Mouse (Mus musculus) limb, embryonic 14.5 days (tissue): ENCODE measurements at regions not wholly inside any gene's neighbourhood (a gene's known extent, or its start where the extent isn't known, plus 50 kb on each side); places are given as distances from the start of the nearest gene placed in this dataset.

Experiments
- ATAC-seq: fragments of 200-750 bp; cut with Nextera tagmentation; 2 replicates; pipeline ENCODE4 v1.8.0; 2017; ENCODE audit warnings: low read depth, moderate number of reproducible peaks, moderate TSS enrichment; ENCODE audit not compliant: low FRiP score
- DNase-seq: peaks from one replicate; pipeline ENCODE4 v3.0.0-alpha.2; 2015; ENCODE audit warnings: low spot score
- H3K27ac ChIP-seq: fragments of 300-500 bp; sonication (generic); replicated peaks from 2 replicates; pipeline ENCODE4 v1.5.1; 2014; ENCODE audit warnings: low read depth, mild to moderate bottlenecking, low read length, moderate library complexity, mixed read lengths
- H3K27me3 ChIP-seq: fragments of 300-500 bp; sonication (generic); 2 replicates; pipeline ENCODE4 v1.6.1; 2014; ENCODE audit warnings: low read length, mixed read lengths; ENCODE audit not compliant: control insufficient read depth, insufficient read depth
- H3K36me3 ChIP-seq: fragments of 300-500 bp; sonication (generic); 2 replicates; pipeline ENCODE4 v1.6.1; 2014; ENCODE audit warnings: mild to moderate bottlenecking, low read length, moderate library complexity, mixed read lengths; ENCODE audit not compliant: control insufficient read depth, insufficient read depth
- H3K4me1 ChIP-seq: fragments of 300-500 bp; sonication (generic); 2 replicates; pipeline ENCODE4 v1.6.1; 2014; ENCODE audit warnings: antibody characterized with exemption, low read length, mixed read lengths; ENCODE audit not compliant: control insufficient read depth, insufficient read depth
- H3K4me2 ChIP-seq: fragments of 300-500 bp; sonication (generic); replicated peaks from 2 replicates; pipeline ENCODE4 v1.6.1; 2014; ENCODE audit warnings: low read depth, mild to moderate bottlenecking, low read length, moderate library complexity; ENCODE audit not compliant: severe bottlenecking
- H3K4me3 ChIP-seq: fragments of 300-500 bp; sonication (generic); replicated peaks from 2 replicates; pipeline ENCODE4 v1.5.1; 2014; ENCODE audit warnings: low read length
- H3K9ac ChIP-seq: fragments of 300-500 bp; sonication (generic); 2 replicates; pipeline ENCODE4 v1.6.1; 2014; ENCODE audit warnings: mild to moderate bottlenecking, low read depth, low read length, moderate library complexity; ENCODE audit not compliant: severe bottlenecking
- H3K9me3 ChIP-seq: fragments of 300-500 bp; sonication (generic); 2 replicates; pipeline ENCODE4 v1.6.1; 2016; ENCODE audit warnings: low read length; ENCODE audit not compliant: control insufficient read depth
- POLR2A ChIP-seq: fragments of 200-500 bp; IDR thresholded peaks from 2 replicates; pipeline ENCODE4 v1.8.0; 2012; ENCODE audit warnings: inconsistent platforms, mild to moderate bottlenecking, moderate library complexity, borderline replicate concordance; ENCODE audit not compliant: insufficient read depth, insufficient read length; ENCODE audit errors: extremely low read depth
- WGBS: fragments of 180-500 bp; shearing (Covaris S2); extraction: QIAGEN DNeasy Blood & Tissue Kit; methylation state at CpG from one replicate; pipeline ENCODE4 v1.1.7; 2014; 5-methylcytosine and 5-hydroxymethylcytosine counted together

GRCm38 (mm10) chr15:94090644-94091043 lies 374.6 kb downstream of the Adamts20 start:
- no peaks in the 10 kb centered on the region for H3K36me3 ChIP-seq
- no peak for ATAC-seq
- H3K4me3 ChIP-seq, result no peak overlapping the region
- DNase-seq, result no peak
- no peak overlapping the region for H3K4me2 ChIP-seq
- H3K9ac ChIP-seq, result no peak overlapping the region
- no peak overlapping the region for H3K27ac ChIP-seq
- TF ChIP-seq POLR2A, result no peak
- H3K27me3 ChIP-seq, result no peaks in the 10 kb centered on the region
- no peaks in the 10 kb centered on the region for H3K9me3 ChIP-seq
- H3K4me1 ChIP-seq, result no peaks in the 10 kb centered on the region
- 78% methylated on average over 5 of the region's 5 CpGs for WGBS

GRCm38 (mm10) chr15:94089856-94090255 lies 375.4 kb downstream of the Adamts20 start:
- no peak overlapping the region for H3K4me2 ChIP-seq
- no peaks in the 10 kb centered on the region for H3K36me3 ChIP-seq
- no peak overlapping the region for H3K9ac ChIP-seq
- no peak overlapping the region for H3K4me3 ChIP-seq
- H3K27ac ChIP-seq, result no peak overlapping the region
- no peaks in the 10 kb centered on the region for H3K27me3 ChIP-seq
- no peak for TF ChIP-seq POLR2A
- H3K9me3 ChIP-seq, result no peaks in the 10 kb centered on the region
- ATAC-seq (no peak), DNase-seq (no peak)
- WGBS, result 30% methylated on average over 6 of the region's 6 CpGs
- no peaks in the 10 kb centered on the region for H3K4me1 ChIP-seq

- Histone ChIP-seq H3K36me3 (no peaks in the 10 kb centered on the region), H3K9ac (no peak overlapping the region), H3K27ac (no peak overlapping the region), H3K27me3 (no peaks in the 10 kb centered on the region), H3K9me3 (no peaks in the 10 kb centered on the region), H3K4me3 (no peak overlapping the region), H3K4me1 (no peaks in the 10 kb centered on the region), H3K4me2 (no peak overlapping the region)
- WGBS, result 62% methylated on average over 4 of the region's 4 CpGs
- no peak for TF ChIP-seq POLR2A
- DNase-seq (no peak), ATAC-seq (no peak)
These were observed 382.8 kb downstream of the Adamts20 start for GRCm38 (mm10) chr15:94082369-94082768.

GRCm38 (mm10) chr15:94077056-94077455 lies 388.2 kb downstream of the Adamts20 start:
- H3K9me3 ChIP-seq, result no peaks in the 10 kb centered on the region
- H3K9ac ChIP-seq, result no peak overlapping the region
- no peak overlapping the region for H3K27ac ChIP-seq
- no peaks in the 10 kb centered on the region for H3K27me3 ChIP-seq
- no peak overlapping the region for H3K4me3 ChIP-seq
- H3K4me1 ChIP-seq, result no peaks in the 10 kb centered on the region
- no peak for DNase-seq
- no peaks in the 10 kb centered on the region for H3K36me3 ChIP-seq
- no peak for TF ChIP-seq POLR2A
- no peak overlapping the region for H3K4me2 ChIP-seq
- no peak for ATAC-seq
- WGBS, result 66% methylated on average over 6 of the region's 6 CpGs

- Histone ChIP-seq H3K27ac (no peak overlapping the region), H3K4me1 (no peaks in the 10 kb centered on the region), H3K4me2 (no peak overlapping the region), H3K9ac (no peak overlapping the region), H3K36me3 (no peaks in the 10 kb centered on the region), H3K27me3 (no peaks in the 10 kb centered on the region), H3K4me3 (no peak overlapping the region), H3K9me3 (no peaks in the 10 kb centered on the region)
- DNase-seq, result no peak
- no peak for ATAC-seq
- no peak for TF ChIP-seq POLR2A
- WGBS, result 84% methylated on average over 7 of the region's 7 CpGs
These were observed 390.9 kb downstream of the Adamts20 start for GRCm38 (mm10) chr15:94074161-94074950.
